Mouse (Mus musculus) kidney, adult 2 months (tissue): ENCODE results near the gene Pkd1l2. TPM values are rescaled to one million over a fixed set of nuclear protein-coding genes. Genes with fewer than 3 reads are reported as not detected.
A peak's percentile ranks its signal among the peaks of the same experiment; 100 is the strongest.

Source experiments
- DNase-seq: peaks from one replicate; pipeline ENCODE4 v3.0.0; 2021
- H3K27ac ChIP-seq: fragments of 200-500 bp; 2 replicates; pipeline ENCODE4 v1.5.1; 2012; ENCODE audit warnings: low read depth, low read length, control low read depth, inconsistent platforms; ENCODE audit not compliant: insufficient read depth
- H3K27me3 ChIP-seq: fragments of 200-500 bp; replicated peaks from 2 replicates; pipeline ENCODE4 v1.6.1; 2012; ENCODE audit warnings: mild to moderate bottlenecking, moderate library complexity, low read length, inconsistent platforms; ENCODE audit not compliant: control insufficient read depth, insufficient read depth
- H3K36me3 ChIP-seq: fragments of 200-500 bp; 2 replicates; pipeline ENCODE4 v1.6.1; 2012; ENCODE audit warnings: mild to moderate bottlenecking, moderate library complexity, low read length, inconsistent platforms; ENCODE audit not compliant: control insufficient read depth, insufficient read depth
- H3K4me1 ChIP-seq: fragments of 200-500 bp; 2 replicates; pipeline ENCODE4 v1.6.1; 2011; ENCODE audit warnings: low read length; ENCODE audit not compliant: control insufficient read depth, insufficient read depth
- H3K4me3 ChIP-seq: fragments of 200-500 bp; 2 replicates; pipeline ENCODE4 v1.5.1; 2011; ENCODE audit warnings: mild to moderate bottlenecking, low read depth, low read length, control low read depth; ENCODE audit not compliant: insufficient read depth
- CTCF ChIP-seq: fragments of 200-500 bp; conservative IDR thresholded peaks from 2 replicates; pipeline ENCODE4 v1.5.1; 2011; ENCODE audit warnings: low read depth, mild to moderate bottlenecking, control low read depth, low read length, moderate library complexity, mixed read lengths; ENCODE audit not compliant: insufficient read depth, insufficient read length
- POLR2A ChIP-seq: fragments of 200-500 bp; IDR thresholded peaks from one replicate; pipeline ENCODE4 v1.6.1; 2011; ENCODE audit warnings: low read depth, low read length, control low read depth
- WGBS: fragments of 180-500 bp; shearing (Covaris S2); methylation state at CpG from one replicate; pipeline ENCODE4 v1.1.7; 2018; 5-methylcytosine and 5-hydroxymethylcytosine counted together
- polyA plus RNA-seq: library from polyadenylated mRNA; depleted of rRNA; stranded (reverse); fragments of >200 nt; gene quantifications from 2 replicates; pipeline ENCODE4 v1.2.3, GENCODE M21; 2012; rRNA removed

The Pkd1l2 gene
- polyA plus RNA-seq, 1 experiment = 0.08 TPM

DNA sequence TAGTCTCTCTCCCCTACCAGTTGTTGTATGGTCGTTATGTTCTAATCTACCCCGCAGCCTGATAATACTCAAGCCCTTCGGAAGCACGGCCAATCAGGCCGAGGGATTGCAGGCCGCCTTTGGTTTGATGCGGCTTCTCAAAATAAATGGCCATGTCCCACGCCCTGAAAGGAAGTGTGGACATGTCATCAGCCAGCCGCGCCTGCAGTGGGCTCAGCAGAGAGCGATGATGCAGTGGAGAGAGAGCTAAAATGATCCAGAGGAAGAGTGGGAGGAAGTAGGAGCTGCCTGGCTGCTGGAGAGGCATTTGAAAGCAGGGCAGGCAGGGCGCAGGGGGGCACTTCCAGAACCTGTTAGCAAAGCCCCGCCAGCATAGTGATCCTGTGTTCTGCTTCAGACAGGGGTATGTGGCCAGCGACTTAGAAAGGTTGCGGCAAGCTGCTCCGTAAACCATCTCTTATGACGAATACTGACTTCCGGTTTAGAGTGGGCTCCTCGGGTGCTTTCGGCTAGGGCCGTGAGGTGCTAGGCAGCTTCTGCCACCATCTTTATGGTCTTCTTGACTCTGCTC lies 135.9 kb downstream of the Pkd1l2 start:
- H3K27me3 ChIP-seq = no peaks in the 10 kb centered on the region
- H3K27ac ChIP-seq = no peak overlapping the region
- peak; percentile 21 for DNase-seq
- no peaks in the 10 kb centered on the region for H3K36me3 ChIP-seq
- H3K4me1 ChIP-seq = peaks cover 14% of the 10 kb centered on the region
- TF ChIP-seq POLR2A = no peak
- TF ChIP-seq CTCF = no peak
- H3K4me3 ChIP-seq = peak overlapping the region; percentile 9
- WGBS = 68% methylated on average over 21 of the region's 21 CpGs

Other genes starting within 250 kb of the Pkd1l2 start
- 13.0 and 17.7 TPM in 2 replicates for gene Cmc2, start 161.0 kb downstream of the Pkd1l2 start, polyA plus RNA-seq
- gene Cenpn, start 160.7 kb downstream of the Pkd1l2 start, polyA plus RNA-seq = 0.89 and 1.2 TPM in 2 replicates
- 15.9 and 17.1 TPM in 2 replicates for gene Atmin, start 139.1 kb downstream of the Pkd1l2 start, polyA plus RNA-seq
- gene 1700030J22Rik, start 103.5 kb downstream of the Pkd1l2 start, polyA plus RNA-seq = 1.4 TPM in 2 replicates
- gene Gcsh, start 88.9 kb downstream of the Pkd1l2 start, polyA plus RNA-seq = 96.5 and 113 TPM in 2 replicates
- gene Bco1, start 13.4 kb upstream of the Pkd1l2 start, polyA plus RNA-seq = 2.6 and 3.0 TPM in 2 replicates
- gene Gan, start 75.7 kb upstream of the Pkd1l2 start, polyA plus RNA-seq = 3.1 and 3.4 TPM in 2 replicates
- gene Cmip, start 174.6 kb upstream of the Pkd1l2 start, polyA plus RNA-seq = 104 and 112 TPM in 2 replicates